Mouse (Mus musculus) urinary bladder, adult 2 months (tissue): ENCODE measurements around the gene Fmo1. TPM values are rescaled to one million over a fixed set of nuclear protein-coding genes. Genes with fewer than 3 reads are reported as not detected.

Experiments
- DNase-seq: peaks from one replicate; pipeline ENCODE4 v3.0.0; 2022; ENCODE audit warnings: low spot score
- polyA plus RNA-seq: library from polyadenylated mRNA; depleted of rRNA; stranded (reverse); fragments of >200 nt; gene quantifications from 2 replicates; pipeline ENCODE4 v1.2.3, GENCODE M21; 2012; rRNA removed

Fmo1 gene
- 120 and 150 TPM in 2 replicates for polyA plus RNA-seq

DNA sequence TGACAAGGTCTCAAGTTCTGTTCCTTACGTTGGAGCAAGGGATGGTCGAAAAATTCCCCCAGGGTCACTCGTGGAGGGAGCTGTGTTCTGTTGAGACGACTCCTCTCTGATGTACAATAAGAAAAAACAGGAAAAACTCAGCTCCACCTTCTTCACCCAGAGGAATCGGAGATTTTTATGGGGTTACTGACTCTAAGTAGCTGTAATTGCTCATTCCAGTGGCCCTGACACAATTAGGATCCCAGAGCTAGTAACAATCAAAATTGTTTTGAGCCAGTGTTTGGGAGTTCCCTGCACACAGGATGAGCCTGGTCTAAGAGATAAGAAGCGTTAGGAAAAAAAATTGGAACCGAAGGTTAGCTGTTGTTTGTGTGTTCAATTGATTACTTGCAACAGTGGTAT, at the start of gene Fmo1:
Fmo1 (minus strand) TSS at position 331 of the 402 bp plus-strand sequence.
- no peak for DNase-seq

DNA sequence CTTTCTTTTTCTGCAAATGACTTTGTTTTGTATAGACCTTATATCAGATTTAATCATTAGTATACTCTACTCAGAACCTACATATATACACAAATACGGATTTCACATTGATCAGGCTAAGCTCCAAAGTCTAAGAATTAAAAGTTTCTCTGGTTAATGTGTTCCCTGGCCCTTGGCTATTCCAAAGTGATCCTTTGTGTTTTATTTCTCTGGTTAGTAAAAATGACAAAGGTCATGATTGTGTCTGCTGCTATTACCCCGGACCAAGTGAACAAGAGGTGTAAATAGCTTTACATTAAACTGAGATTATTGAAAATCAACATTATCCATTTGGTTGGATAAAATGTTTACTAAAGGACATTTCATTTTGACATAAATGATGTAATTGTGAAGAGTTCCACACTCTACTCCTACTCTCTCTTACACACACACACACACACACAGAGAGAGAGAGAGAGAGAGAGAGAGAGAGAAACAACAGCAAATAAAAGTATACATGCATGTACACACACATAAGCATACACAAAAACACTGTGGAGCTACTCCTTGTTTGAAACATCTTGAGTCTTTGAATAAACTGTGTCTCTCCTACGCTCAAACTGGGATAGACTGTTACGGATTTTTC, 48.6 kb upstream of the Fmo1 start:
- DNase-seq = no peak

DNA sequence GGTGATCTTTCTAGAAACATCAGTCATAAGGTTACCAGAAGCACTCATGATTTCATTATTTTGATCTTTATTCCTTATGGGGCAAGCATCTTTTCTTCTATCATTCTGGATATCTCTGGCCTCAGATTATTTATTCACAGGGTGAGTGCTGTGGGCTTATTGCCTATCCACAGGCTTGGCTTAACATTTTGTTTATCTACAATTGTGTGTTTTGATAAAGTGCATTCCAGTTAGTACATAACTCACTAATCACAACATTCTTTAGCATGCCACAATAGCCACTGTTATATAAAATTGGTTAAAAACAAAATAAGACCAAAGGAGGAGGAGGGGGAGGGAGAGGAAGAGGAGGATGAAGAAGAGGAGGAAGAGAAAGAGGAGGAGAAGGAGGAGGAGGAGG, 45.7 kb upstream of the Fmo1 start:
- no peak for DNase-seq

DNA sequence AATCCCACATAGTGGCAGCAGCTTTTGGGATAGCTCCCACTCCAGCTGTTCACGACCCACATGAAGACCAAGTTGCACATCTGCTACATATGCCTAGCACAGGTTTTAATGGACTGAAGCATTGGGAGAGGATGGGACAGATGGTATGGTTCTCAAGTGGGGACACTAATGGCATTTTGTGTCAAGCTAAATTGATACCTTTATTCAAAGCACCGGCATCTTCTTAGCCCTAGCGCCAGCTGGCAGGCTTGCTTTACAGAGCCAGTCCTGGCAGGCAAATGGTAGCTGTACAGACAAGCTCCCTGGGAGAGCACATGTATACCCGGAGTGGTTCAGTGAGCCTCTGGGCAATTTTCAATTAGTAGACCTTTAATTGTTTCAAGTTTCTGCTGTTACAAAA, 35.5 kb upstream of the Fmo1 start:
- DNase-seq = no peak

DNA sequence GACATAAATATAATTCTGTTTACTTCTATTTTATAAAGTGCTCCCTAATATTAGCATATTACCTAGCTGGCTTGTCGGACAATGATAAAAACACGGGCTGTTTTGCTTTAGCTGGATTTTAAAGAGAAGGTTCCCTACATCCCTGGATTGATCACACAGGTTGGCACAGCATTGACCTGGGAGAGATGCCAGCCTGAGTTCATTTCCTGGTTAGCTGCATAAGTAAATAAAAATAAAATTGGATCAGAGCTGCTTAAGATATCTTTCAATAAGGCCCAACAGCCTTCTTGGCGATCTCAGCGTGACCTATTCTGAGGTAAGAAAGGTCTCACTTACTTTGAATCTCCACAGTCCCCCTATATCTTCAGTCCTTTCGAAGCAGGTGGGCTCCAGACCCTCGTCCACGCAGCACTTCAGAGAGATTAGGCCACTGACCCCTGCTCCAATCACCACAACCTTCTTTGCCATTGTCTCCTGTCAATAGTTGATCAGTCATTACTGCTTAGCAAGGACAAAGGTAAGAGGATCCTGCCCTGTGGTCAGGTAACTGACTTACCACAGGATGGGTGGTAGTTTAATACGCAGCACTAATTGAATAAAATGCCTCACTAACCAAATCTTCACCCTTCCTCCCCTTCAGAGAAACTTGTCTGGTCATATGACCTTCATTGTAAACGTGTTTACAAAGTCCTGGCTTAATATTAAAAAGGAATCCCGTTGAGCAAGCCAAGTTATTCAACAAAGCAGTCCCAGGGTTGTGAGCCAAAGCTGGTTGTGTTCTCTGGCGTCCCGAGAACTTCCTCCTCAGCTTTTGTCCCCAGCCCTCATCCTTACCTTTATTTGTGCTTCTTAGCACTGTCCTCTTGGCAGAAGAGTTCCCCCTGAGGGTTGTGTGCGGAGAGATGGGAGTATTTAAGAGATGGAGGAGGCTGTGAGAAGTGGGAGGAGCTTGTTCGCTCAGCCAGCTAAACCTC, 31.7 kb upstream of the Fmo1 start, which contains the start of gene Fmo2:
Fmo2 (minus strand) TSS at position 889 of the 974 bp plus-strand sequence.
- no peak for DNase-seq

DNA sequence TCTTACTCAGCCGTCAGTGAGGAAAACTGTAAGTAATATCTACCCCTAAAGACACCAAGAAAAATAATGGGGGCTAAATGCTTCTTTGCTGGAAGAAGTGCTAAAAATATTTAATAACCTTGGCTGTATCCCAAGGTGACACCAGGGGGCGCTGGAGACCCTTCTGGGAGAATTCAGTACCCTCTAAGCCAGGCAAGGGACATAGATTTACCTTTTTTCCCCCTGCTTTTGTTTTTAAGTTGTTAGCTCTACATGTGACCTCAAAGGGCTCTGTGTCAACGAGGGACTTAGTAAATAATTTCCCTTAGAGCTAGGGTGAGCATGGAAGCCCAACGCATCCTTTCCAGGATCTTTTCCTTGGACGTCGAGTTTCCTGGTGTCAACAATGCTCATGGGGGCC, 29.5 kb upstream of the Fmo1 start:
- peak; percentile 58 for DNase-seq

DNA sequence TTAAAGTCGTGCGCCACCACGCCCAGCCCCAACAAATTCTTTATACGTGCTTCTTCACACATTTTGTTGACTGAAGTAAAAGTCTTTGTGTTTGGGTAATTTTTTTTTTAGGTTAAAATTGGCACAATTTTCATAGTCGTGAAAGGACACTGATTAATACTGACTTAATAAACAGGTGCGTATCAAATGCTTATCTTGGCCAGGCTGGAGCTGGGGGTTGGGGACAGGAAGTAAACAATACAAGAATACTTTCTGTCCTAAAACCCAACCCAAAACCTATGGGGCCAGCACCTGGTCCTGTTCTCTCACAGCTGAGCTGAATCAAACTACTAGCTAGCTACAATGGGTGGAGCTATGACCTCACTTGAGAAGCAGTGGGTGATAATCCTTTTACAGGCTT, 26.6 kb upstream of the Fmo1 start:
- DNase-seq = no peak

DNA sequence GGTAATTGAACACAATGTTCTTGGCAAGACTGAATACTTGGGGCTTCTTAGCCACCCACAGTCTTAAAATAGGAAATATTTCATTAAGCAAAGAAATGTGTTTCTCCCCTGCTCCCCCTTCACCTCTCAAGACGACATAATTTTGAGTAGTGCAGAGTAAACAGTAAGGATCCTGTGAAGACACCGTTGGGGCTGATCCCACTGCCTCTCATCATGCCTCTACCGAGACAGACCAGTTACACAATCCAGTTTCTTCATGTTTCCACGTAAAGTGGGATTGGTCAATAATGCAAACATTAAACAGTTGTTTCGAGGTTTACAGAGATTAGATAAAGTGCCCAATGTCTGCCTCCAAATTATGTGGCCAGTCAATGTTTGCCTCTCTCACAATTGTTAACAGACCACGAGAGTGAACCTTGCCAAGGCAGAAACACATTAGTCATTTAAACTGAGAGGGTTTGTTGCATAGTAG, 25.6 kb upstream of the Fmo1 start:
- DNase-seq = no peak

DNA sequence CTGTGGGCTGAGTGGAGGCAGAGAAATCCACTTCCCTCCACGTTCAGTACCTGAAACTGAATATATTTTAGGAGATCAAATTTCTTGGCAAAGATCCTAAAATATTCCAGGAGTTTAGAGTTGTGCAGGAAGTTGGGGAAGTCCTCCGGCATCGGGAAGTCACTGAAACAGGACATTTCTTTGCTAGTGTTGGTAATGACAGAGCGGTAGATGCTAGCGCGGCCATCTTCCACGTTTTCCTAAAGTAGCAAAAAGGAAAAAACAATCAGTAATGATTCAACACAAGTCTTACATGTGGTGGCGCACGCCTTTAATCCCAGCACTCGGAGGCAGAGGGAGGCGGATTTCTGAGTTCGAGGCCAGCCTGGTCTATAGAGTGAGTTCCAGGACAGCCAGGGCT, 22.2 kb upstream of the Fmo1 start:
- DNase-seq = no peak

DNA sequence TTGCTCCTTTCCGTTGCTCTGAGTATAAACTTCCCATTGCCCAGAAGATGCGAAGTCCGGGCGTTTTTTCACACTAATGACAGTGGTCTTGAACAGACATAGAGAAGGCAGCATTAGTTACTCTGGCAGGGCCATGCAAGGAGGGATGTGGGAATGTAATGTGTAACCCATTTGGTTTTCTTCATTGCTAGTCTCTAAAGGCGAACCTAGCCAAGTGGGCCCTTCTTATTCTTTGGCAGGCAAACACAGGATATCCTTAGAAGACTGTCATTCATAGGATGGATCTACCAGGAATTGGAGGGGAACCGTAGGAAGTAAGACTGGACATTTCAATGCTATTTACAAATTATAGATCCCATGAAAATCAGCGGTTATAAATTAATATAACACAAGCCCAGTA, 21.2 kb upstream of the Fmo1 start:
- DNase-seq = no peak

DNA sequence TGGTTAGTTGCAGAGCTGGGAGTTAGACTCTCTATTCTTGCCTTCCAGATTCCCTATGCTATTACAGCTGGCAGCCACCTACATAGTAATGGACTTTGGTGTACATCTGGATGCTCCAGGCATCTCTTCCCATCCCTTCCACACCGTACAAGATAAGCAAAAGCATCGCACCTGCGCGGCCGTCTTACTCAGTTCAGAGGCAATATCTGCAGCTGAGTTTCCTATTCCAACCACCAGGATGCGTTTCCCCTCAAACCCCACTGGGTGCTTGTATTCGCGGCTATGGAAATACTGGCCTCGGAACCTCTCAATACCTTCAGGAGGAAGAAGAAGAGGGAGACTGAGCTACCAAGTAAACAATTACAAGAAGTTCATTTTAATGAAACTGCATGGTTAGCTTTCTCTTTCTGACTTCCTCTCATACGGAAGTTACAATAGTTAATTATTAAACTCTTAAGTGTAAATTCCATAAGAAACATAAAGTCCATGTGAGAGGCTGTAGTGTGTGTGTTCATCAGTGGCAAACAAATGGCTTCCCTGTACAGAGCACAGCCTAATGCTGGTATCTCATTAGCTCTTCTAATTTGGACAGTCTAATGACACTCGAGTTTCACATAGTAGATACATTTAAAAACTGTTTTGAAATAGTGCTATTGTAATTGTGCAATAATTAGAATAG, 19.9 kb upstream of the Fmo1 start:
- DNase-seq = no peak

DNA sequence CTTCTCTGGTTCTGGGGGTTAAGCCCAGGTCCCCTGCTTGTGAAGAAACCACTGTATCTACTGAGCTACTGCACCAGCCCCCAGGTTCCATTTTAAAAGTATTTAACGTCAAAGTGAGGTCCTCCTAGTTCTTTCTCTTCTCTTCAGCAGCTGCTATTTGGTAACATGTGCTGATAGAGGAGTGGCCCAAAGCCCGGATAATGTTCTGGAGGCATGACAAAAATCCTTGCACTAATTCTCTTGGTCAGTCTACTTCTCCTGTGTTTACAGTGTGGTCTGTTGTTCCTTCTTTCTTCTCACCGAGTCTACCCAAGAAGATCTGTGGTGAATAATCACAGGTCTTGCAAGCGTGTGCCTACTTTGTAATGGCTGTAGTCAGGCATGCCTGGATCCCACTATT, 16.3 kb upstream of the Fmo1 start:
- no peak for DNase-seq

DNA sequence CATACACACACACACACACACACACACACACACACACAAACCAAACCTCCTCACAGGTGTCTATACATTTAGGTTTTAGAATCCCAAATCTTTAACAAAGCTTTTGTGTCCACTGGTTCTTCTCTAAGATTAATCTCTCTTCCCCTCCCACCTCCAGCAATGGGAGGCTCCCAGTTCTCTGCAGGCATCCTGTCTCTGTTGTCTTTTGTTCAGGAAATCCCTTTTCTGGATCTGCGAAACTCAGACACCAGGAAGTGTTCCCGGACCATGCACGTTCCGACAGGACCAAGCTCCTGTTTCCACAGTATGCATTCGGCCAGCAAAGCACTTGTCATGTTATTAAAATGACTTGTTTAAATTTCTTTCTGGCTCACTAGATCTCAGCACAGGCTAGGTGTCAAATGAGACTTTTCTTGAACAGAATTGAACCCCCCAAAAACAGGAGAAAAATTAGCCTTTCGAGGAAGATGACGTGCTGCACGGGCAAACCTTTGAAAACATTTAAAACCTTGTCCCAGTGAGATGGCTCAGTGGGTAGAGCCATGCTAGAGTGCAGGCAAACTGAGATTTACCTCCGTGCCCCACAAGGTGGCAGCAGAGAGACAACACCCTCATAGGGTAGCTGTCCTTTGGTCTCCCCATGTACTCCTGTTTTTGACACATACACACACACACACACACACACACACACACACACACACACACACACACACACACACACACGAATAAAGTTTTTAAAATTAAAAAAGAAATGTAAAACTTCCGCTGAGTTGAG, 13.4 kb upstream of the Fmo1 start:
- peak; percentile 34 for DNase-seq

DNA sequence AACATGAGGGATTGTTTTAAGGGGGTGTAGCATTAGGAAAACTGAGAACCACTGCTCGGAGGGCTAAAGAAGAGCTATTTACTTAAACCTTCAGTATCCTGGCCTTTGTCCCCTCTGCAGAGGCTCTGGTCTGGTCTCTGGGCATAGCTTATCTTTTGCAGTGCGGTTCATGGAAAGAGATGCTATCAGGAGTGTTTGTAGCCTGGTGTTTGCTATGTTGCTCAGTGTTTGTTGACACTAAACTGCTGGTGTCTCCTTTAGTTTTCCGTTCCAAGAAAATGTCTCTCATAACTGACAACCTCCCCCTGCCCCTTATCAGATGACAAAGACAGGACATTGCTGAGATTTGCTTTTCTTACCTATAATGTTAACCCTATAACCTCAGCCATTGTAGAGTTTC, 8.7 kb upstream of the Fmo1 start:
- DNase-seq = no peak

DNA sequence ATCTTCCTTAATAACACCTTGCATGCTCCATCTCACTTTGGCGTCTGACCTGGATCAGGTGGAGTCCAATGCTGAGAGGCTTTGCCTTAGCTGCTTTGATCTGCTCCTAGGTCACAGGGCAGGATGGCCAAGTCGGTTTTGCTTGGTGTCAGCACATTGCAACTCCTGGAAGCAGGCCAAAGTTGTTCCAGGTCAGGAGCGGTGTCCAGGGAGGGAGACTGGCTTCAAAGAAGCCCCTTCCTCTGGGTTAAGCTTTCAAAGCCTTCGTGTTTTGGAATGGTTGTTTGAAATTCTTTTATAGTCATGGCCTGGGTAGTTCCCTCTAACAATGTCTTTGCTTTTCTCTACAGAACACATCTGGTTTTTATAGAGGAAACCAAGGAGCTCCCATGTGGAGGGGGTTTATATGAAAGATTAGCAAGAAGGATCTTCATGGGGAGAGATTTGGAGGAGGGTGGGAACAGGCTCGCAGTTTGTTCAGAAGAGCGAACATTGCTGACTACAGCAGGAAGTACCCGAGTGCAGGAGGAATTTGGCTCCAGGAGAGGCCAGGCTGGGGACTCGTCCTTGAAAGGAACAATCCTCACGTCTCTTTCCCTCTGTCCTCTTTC, 5.4 kb upstream of the Fmo1 start:
- no peak for DNase-seq

DNA sequence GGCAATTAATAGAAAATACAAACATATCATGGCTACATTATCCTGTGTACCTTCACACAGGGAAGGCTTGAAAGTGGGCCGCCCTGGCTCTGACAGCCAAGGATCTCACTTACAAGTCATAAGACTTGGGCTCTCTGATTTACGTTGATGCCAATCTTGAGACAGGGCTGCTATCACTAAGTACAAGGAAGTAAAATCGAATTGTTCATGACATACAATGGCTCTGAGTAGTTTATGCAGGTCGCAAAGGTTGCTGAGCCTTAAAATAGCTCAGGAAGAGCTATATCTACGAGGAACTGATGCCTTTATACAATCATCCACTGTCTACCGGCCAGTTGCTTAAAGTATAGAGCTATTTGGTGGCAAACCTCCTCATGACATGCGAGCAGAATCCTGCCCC, 4.6 kb upstream of the Fmo1 start:
- no peak for DNase-seq

DNA sequence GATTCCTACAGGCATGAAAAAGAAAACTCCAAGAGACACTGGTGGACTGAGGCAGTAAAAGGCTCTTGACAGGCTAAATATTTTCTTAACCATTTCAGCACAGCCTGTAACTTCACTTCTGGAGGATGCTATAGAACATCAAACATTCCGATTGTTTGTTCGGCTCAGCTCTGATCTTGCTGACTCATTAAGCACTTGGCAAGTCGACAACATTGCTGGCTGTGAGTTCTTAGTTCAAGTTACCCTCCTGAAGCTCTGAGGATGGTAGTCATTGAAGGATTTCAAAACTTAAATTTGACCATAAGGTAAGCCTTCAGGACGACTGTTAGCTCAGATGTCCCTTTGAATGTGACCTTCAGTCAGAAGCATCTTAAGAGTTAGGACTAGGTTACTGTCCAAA, 986 bp upstream of the Fmo1 start:
- DNase-seq = no peak

DNA sequence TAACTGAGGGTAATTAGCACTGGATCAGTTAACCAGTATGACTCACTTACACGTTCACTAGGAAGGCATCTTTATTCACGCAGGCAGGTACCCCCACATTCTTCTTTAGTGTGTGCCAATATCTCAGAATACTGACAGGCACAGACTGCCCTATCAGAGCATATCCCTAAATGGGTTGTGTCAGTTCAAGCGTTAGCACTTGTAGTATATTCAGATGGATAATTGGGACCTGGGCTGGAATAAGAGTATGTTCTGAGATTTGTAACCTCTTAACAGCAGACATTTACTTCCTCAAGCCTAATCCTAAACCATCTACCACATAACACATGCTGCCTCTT, 948 bp downstream of the Fmo1 start:
- DNase-seq = no peak

DNA sequence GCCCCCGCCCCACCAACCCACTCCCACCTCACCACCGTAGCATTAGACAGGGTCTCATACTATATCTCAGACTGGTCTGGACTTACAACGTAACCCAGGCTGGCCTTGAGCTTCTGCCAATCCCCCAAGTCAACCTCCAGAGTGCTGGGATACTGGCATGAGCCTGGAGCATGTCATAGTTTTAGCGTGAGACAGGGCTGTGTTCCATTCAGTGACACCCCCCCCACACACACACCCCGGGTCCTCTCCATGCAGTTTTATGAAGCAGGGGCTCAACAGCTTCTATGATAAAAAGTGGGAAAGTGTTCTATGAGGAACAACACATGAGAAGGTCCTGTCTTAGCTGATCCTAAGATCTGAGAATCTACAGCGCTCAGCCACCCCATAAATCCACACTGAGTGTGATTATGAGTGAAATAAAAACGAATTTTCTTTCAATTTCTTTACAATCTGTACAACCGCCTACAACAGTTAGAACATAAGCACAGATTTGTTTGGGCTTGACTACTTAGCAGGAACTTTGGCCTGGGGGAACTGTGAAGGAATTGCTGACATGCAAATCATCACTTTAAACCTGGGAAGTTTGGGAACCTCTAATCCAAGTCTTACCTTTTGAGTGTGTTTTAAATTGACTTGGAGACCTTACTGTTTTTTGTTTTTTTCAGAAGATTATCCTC, 1.5 kb downstream of the Fmo1 start:
- no peak for DNase-seq

DNA sequence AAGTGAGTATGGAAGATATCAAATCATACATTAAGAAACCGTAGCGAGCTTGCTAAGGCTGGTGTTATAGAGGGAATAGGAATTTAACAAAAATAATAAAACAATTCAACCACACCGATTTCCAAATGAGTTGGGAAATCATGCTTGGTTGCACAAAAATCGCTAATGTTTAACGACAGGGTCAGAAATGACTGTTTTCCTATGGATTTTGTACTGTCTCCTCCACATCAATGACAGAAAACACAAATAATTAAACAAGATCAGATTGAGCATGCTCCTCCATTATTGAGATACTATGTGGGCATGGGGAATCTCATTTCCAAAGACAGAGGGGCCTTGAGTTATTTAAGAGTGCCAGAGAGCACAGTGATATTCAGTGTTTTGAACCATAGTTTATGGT, 2.1 kb downstream of the Fmo1 start:
- DNase-seq = no peak

DNA sequence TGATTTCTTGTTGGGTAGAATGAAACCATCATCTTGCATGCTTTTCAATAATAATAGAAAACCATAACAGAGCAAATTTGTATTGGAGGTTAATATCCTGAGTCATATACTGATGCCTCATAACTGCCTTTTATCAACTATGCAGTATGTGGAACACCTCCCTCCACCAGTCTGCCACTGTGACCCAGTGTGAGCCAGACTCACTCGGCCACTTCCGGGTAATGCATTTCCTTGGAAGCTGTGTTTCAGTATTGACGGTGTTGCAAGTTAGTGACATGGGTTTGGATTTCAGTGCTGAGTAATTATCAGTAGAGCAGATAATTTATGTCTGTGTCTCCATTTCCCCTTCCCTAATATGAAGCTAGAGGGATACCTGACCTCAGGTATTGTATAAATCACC, 2.8 kb downstream of the Fmo1 start:
- DNase-seq = no peak
